Mouse (Mus musculus) CH12.LX (cell line): Measurements from ENCODE around the gene Lad1.

Source experiments
- CTCF ChIP-seq, 2 experiments: IDR thresholded peaks in 1 of 2; conservative IDR thresholded peaks in 1 of 2; 2 replicates each; pipeline ENCODE4 v1.5.1; 2011 to 2012; ENCODE audit warnings: low read depth in 2 of 2, low read length in 2 of 2, improper control_type of control experiment in 1 of 2, inconsistent platforms in 1 of 2, mild to moderate bottlenecking in 1 of 2, moderate library complexity in 1 of 2
- E2F4 ChIP-seq: IDR thresholded peaks from 2 replicates; pipeline ENCODE4 v1.6.1; 2011; ENCODE audit warnings: low read depth, low read length, improper control_type of control experiment; ENCODE audit not compliant: insufficient replicate concordance
- ELF1 ChIP-seq: IDR thresholded peaks from 2 replicates; pipeline ENCODE4 v1.6.1; 2014; ENCODE audit warnings: low read depth, mild to moderate bottlenecking, inconsistent platforms, low read length, improper control_type of control experiment
- EP300 ChIP-seq: IDR thresholded peaks from 2 replicates; pipeline ENCODE4 v1.6.1; 2011; ENCODE audit warnings: low read length, improper control_type of control experiment
- ETS1 ChIP-seq: conservative IDR thresholded peaks from 2 replicates; pipeline ENCODE4 v1.6.1; 2012; ENCODE audit warnings: low read depth, mild to moderate bottlenecking, inconsistent platforms, low read length, improper control_type of control experiment, moderate library complexity
- HCFC1 ChIP-seq: IDR thresholded peaks from 2 replicates; pipeline ENCODE4 v1.6.1; 2012; ENCODE audit warnings: low read depth, mild to moderate bottlenecking, inconsistent platforms, low read length, improper control_type of control experiment
- IRF4 ChIP-seq: IDR thresholded peaks from 2 replicates; pipeline ENCODE4 v1.6.1; 2014; ENCODE audit warnings: low read depth, mild to moderate bottlenecking, inconsistent platforms, low read length, improper control_type of control experiment
- MAFK ChIP-seq: IDR thresholded peaks from 2 replicates; pipeline ENCODE4 v1.6.1; 2011; ENCODE audit warnings: low read length, improper control_type of control experiment; ENCODE audit not compliant: insufficient replicate concordance
- MEF2A ChIP-seq: IDR thresholded peaks from 2 replicates; pipeline ENCODE4 v1.6.1; 2014; ENCODE audit warnings: low read depth, mild to moderate bottlenecking, inconsistent platforms, low read length, improper control_type of control experiment, borderline replicate concordance
- MXI1 ChIP-seq: IDR thresholded peaks from 2 replicates; pipeline ENCODE4 v1.6.1; 2011; ENCODE audit warnings: mild to moderate bottlenecking, low read depth, low read length, improper control_type of control experiment
- POLR2A ChIP-seq: IDR thresholded peaks from 2 replicates; pipeline ENCODE4 v1.6.1; 2011; ENCODE audit warnings: low read depth, mild to moderate bottlenecking, improper control_type of control experiment, low read length
- TCF12 ChIP-seq: IDR thresholded peaks from 2 replicates; pipeline ENCODE4 v1.6.1; 2014; ENCODE audit warnings: low read depth, mild to moderate bottlenecking, inconsistent platforms, low read length, improper control_type of control experiment
- USF1 ChIP-seq: IDR thresholded peaks from 2 replicates; pipeline ENCODE4 v1.6.1; 2014; ENCODE audit warnings: low read depth, mild to moderate bottlenecking, inconsistent platforms, low read length, improper control_type of control experiment
- ZKSCAN1 ChIP-seq: IDR thresholded peaks from 2 replicates; pipeline ENCODE4 v1.6.1; 2012; ENCODE audit warnings: low read depth, inconsistent platforms, low read length, improper control_type of control experiment, borderline replicate concordance

DNA sequence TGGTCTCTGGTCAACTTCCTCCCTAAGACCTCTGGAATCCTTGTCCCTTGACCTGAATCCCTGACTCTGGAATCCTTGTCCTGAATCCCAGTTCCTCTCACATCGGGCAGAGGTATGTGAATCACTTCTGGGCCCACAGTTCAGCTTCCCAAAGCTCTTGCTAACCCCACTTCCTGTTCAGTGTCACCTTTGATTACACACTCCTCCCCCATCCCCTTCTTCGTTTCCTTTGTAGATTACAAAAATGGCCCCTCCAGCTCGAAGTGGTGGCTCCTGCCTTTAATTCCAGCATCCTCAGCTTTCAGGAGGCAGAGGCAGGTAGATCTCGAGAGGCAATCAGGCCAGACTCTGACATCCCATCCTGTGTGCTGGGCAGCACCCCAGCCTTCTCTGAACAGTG lies 803 bp upstream of the Lad1 start:
- TF ChIP-seq POLR2A (no peak), EP300 (no peak), ZKSCAN1 (no peak), CTCF (conservative IDR thresholded peaks at IDR 0.05 in 1 of 2, IDR thresholded peaks at IDR 0.05 in 1 of 2; ENCODE audit: low read depth in 2 of 2, low read length in 2 of 2) (no peak), ELF1 (no peak), MEF2A (no peak), HCFC1 (no peak), E2F4 (no peak), USF1 (no peak), IRF4 (no peak), MAFK (no peak), TCF12 (no peak), MXI1 (no peak), ETS1 (no peak)
